Mouse (Mus musculus): ENCODE data around the gene Tprn. TPM values are rescaled to one million over a fixed set of nuclear protein-coding genes. Genes with fewer than 3 reads are reported as not detected.

Tprn gene
- total RNA-seq, 2 experiments from 2014 or later: 15.5 to 18.7 TPM

DNA sequence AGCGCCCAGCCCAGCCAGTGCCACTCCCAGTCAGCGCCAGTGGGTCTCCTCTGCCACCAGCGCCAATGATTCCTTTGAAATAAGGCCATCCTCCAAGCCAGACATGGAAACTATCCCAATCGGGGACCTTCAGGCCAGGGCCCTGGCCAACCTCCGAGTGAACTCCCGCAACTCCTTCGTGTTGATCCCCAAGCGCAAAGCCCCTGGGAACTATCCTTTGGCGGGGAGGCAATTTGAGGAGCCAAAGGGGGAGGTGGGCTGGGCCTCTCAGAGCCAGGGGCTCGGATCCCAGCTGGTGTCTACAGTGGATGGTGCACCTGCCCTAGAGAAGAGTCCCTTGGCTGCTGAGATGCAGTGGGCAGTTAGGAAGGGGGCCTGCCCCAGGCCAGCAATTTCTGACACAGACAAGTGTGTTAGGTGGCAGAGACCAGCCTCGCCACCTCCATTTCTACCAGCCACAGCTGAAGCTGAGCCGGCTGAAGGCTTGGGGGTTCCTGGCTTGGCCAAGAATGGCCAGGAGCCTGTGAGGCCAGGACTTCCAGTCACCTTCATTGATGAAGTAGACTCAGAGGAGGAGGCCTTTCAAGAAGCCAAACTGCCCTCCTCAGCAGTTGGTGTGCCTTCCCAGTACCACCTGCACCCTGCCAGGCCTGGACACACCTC lies 1.3 kb downstream of the Tprn start:
- DNase-seq (ENCODE audit: low spot score in 2 of 2): no peak

DNA sequence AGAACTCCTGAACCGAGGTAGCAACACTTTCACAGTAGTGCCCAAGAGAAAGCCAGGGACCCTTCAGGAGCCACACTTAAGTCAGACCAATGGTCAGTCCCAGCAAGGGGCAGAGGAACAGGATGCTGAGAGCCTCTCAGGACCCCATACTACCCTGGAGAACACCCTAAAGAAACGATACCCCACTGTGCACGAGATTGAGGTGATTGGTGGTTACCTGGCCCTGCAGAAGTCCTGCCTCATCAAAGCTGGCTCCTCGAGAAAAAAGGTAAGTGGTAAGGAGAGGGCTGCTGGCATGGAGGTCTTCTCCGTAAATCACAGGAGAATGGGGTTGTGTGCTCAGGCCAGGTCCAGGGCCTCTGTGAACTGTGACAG lies 1.9 kb downstream of the Tprn start:
- no peak for DNase-seq (ENCODE audit: low spot score in 2 of 2)

- DNase-seq (ENCODE audit: low spot score in 2 of 2): no peak
Observed at GRCm38 (mm10) chr2:25264851-25265250, 2.4 kb downstream of the Tprn start.

GRCm38 (mm10) chr2:25265897-25266656 lies 3.7 kb downstream of the Tprn start:
- no peak for DNase-seq (ENCODE audit: low spot score in 2 of 2)

DNA sequence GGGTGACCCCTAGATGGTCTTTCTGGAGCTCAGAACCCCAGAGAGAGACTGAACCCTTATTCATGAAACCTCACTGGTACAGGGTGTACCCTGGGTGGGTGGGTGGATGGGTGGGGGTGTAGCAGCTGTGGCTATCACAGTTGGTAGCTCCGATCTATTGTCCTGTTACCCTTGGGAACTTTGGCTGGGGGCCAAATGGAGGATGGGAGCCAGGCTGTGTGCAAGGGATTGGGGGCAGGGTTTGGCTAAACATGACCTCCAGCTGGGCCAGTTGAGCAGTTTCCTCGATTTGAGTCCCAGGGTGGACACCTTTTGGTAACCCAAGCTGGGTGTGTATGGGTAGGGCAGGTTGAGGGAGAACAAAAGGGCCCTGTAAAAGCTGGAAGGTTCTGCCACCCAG lies 4.3 kb downstream of the Tprn start:
- DNase-seq (ENCODE audit: low spot score in 2 of 2): no peak

DNA sequence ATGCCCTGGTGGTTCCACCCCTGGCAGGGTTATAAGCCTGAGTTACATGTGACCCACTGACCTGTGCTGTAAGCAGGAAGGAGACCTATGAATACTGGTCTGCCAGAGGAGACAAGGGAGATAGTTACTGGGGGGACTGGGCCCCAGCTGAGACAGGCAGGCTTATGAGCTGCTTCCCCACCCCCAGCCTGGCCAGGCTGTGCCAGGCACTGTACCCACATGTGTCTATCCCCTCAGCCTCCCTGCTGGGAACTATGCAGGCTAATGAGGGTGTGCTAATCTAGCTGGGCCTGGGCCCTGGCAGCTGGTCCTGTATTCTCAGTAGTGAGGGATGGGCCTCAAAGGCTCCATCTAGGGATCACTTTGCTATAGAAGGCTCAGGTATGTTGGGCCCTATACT lies 4.8 kb downstream of the Tprn start:
- no peak for DNase-seq (ENCODE audit: low spot score in 2 of 2)

DNA sequence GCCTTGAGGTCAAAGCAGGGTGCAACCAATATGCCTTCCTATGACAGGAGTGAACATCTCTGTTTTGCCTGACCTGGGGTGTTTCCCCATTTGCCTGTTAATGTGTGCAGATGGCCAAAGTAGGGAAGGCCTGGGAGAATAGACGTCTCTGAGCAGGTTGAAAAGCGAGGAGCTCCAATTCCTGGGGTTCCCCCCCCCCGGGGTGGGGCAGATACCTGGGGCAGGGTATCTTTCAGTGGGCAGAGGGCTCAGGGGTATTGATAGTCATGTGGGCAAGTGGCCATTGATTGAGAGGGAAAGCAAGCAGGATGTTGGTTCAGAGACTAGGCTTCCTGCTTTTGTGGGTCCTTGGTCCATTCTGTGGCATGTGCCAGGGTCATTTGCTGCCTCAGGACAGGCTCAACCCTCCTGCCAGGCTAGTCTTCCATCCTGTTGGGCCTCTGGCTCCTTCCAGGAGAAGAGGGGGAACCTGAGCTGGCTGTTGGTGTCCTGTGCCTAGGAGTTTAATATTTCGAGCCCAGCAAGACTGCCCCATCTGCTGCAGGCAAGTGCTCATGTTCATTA lies 5.4 kb downstream of the Tprn start:
- no peak for DNase-seq (ENCODE audit: low spot score in 2 of 2)

GRCm38 (mm10) chr2:25271827-25272511 lies 9.6 kb downstream of the Tprn start, which contains the start of the genes Ssna1 and Anapc2:
TSS of gene Ssna1 (minus strand) at chr2:25272438.
TSS of gene Anapc2 (plus strand) at chr2:25272478.
- peak; percentile 96 to 98 for DNase-seq (ENCODE audit: low spot score in 2 of 2)

GRCm38 (mm10) chr2:25272515-25272914 lies 10.1 kb downstream of the Tprn start:
- no peak for DNase-seq (ENCODE audit: low spot score in 2 of 2)

GRCm38 (mm10) chr2:25273010-25273409 lies 10.6 kb downstream of the Tprn start:
- no peak for DNase-seq (ENCODE audit: low spot score in 2 of 2)

GRCm38 (mm10) chr2:25278928-25279882 lies 16.8 kb downstream of the Tprn start:
- peak in 1 of 2 experiments; percentile 74 for DNase-seq (ENCODE audit: low spot score in 2 of 2)

DNA sequence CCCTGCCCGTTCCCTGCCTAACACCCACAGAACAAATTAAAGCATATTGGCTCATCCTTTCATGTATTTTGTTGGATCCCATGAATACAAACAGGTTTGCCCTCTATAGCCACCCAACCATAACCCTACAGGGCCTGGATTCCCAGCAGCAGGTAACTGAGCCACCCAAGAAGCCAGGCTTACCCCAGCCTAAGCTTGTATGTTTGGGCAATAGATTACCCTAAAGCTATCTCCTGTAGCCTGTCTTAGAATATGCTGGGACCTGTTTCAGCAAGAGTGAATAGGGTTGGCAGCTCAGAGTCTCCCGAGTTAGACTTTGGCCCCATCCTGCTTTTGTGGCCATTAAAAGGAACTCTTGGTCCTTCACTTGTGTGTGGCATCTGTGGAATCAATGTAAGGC lies 23.1 kb downstream of the Tprn start:
- DNase-seq (ENCODE audit: low spot score in 2 of 2): no peak

GRCm38 (mm10) chr2:25286314-25286713 lies 23.9 kb downstream of the Tprn start:
- no peak for DNase-seq (ENCODE audit: low spot score in 2 of 2)

GRCm38 (mm10) chr2:25286837-25287636 lies 24.6 kb downstream of the Tprn start:
- no peak for DNase-seq (ENCODE audit: low spot score in 2 of 2)

DNA sequence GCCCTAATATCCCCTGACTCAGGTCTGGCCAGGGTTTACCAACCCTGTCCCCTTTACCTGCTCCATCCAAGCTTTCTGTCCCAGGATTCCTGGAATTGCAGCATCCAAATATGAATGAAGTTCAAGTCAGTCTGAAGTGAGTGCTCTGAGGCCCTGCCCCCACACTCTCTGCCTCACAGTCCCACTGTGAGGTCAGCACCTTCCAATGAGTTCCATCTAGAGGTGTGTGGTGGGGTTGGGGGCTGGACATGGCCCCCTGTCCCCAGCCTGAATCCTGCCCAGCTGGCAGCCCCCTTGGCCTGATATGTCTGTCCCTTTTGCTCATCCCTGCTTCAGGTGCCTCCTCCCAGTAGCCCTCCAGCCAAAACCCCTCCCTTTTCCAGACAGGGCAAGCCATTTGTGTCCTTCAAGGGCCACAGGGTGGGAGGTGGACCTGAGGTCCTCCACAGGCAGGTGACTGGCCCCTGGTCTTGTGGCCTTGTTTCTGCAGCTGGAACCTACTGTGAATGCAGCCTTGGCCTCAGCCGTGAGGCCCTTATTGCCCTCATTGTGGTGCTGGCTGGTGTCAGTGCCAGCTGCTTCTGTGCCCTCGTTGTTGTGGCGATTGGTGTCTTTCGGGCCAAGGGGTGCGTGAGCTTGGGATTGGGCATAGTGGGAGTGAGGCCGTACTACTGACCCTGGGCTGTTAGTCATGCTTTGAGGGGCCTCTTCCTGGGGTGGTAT lies 25.7 kb downstream of the Tprn start, which contains the start of gene Tmem210:
Tmem210 (plus strand) TSS at position 219 of the 723 bp plus-strand sequence.
- no peak for DNase-seq (ENCODE audit: low spot score in 2 of 2)

GRCm38 (mm10) chr2:25288734-25289345 lies 26.4 kb downstream of the Tprn start:
- no peak for DNase-seq (ENCODE audit: low spot score in 2 of 2)

- no peak for DNase-seq (ENCODE audit: low spot score in 2 of 2)
Observed at GRCm38 (mm10) chr2:25289651-25290050, 27.2 kb downstream of the Tprn start, which contains the start of gene Lrrc26. TSS of gene Lrrc26 (plus strand) at chr2:25289915.

DNA sequence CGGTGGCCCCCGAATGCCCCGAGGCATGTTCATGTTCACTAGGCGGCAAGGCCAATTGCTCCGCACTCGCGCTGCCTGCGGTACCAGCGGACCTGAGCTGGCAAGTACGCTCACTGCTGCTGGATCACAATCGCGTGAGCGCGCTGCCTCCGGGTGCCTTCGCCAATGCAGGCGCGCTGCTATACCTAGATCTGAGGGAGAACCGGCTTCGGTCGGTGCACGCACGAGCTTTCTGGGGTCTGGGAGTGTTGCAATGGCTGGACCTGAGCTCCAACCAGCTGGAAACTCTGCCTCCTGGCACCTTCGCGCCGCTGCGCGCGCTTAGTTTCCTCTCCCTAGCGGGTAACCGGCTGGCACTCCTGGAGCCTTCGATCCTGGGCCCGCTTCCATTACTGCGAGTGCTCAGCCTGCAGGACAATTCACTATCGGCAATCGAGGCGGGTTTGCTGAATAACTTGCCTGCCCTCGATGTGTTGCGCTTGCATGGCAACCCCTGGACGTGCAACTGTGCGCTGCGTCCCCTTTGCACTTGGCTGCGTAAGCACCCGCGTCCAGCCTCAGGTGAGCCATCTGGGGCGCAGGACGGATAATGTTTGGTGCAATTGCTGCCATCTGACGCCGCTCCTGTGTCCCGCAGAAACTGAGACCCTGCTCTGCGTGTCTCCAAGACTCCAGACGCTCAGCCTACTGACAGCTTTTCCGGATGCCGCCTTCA lies 27.8 kb downstream of the Tprn start:
- DNase-seq (ENCODE audit: low spot score in 2 of 2): no peak

Measured in adrenal gland, postnatal 4 days (tissue).